Mouse (Mus musculus): ENCODE measurements at regions not wholly inside any gene's neighbourhood (a gene's known extent, or its start where the extent isn't known, plus 50 kb on each side); places are given as distances from the start of the nearest gene placed in this dataset.

- H3K9me3 ChIP-seq: no peaks in the 10 kb centered on the region
- no peaks in the 10 kb centered on the region for H3K36me3 ChIP-seq
- 91% methylated on average over 8 of the region's 8 CpGs for WGBS
- no peak overlapping the region for H3K4me3 ChIP-seq
- H3K4me1 ChIP-seq (replicated peaks): peaks cover 6% of the 10 kb centered on the region; the same call in 1 of the 2 replicates
- no peak overlapping the region for H3K9ac ChIP-seq
- H3K27ac ChIP-seq (replicated peaks): no peak overlapping the region
- H3K27me3 ChIP-seq: peaks cover 31% of the 10 kb centered on the region
- H3K4me2 ChIP-seq: no peak overlapping the region
- ATAC-seq (ENCODE audit: low read depth): no peak
Measured at GRCm38 (mm10) chr1:190340715-190341114, 170.2 kb upstream of the Prox1 start.

DNA sequence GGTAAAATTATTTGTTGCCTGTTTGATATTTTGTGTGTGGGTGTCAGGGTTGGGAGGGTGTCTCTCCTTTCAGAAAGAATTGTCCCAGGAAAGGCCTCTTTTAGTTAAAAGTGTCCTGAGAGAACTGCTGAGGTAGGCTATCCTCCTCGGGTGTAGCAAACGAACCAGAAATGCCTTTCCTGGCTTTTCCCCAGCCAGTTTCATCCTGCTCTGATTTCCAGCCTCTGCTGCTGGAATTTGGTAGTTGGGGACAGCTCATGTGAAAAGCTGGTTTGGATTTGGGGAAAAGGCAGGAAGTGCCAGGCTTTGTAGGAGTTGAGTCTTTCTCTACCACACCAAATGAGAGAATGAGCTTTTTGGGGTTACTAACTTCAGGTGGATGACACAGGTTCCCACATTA, 164.0 kb upstream of the Prox1 start:
- H3K27ac ChIP-seq (replicated peaks): no peak overlapping the region
- no peak overlapping the region for H3K4me3 ChIP-seq
- H3K36me3 ChIP-seq: no peaks in the 10 kb centered on the region
- H3K4me1 ChIP-seq (replicated peaks): peaks cover 9% of the 10 kb centered on the region
- no peak for ATAC-seq (ENCODE audit: low read depth)
- WGBS: 37% methylated on average over 2 of the region's 2 CpGs
- no peak overlapping the region for H3K4me2 ChIP-seq
- no peak overlapping the region for H3K9ac ChIP-seq
- no peaks in the 10 kb centered on the region for H3K9me3 ChIP-seq
- H3K27me3 ChIP-seq: peaks cover 14% of the 10 kb centered on the region

DNA sequence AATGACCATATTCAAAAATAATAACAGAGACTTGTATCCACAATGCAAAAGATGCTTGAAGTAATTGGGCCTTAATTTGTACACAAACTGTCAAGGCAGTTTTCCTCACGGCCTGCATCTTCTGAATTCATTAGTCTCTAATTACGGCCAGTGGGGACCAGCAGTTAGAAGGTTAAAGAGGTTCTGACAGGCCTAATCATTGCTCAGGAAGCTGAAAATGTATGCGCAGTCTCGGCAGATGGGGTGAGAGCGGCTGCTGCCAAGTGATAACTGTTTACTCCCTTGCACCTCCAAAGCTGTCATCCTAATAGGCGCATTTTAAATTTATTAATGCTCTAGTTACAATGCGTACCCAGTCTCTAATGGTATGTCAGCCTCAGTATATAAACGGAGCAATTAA, 163.5 kb upstream of the Prox1 start:
- no peak; the same call in 1 of the 2 replicates for ATAC-seq (ENCODE audit: low read depth)
- Histone ChIP-seq H3K4me3 (no peak overlapping the region), H3K4me2 (no peak overlapping the region), H3K4me1 (replicated peaks) (peaks cover 9% of the 10 kb centered on the region), H3K36me3 (no peaks in the 10 kb centered on the region), H3K9me3 (no peaks in the 10 kb centered on the region), H3K9ac (no peak overlapping the region), H3K27me3 (peaks cover 17% of the 10 kb centered on the region), H3K27ac (replicated peaks) (no peak overlapping the region)
- 37% methylated on average over 8 of the region's 8 CpGs for WGBS

GRCm38 (mm10) chr1:190332001-190332400, 161.5 kb upstream of the Prox1 start:
- Histone ChIP-seq H3K4me2 (no peak overlapping the region), H3K27me3 (peaks cover 12% of the 10 kb centered on the region; the same call in 1 of the 2 replicates), H3K9ac (no peak overlapping the region), H3K27ac (replicated peaks) (no peak overlapping the region), H3K36me3 (no peaks in the 10 kb centered on the region), H3K4me3 (no peak overlapping the region), H3K9me3 (no peaks in the 10 kb centered on the region), H3K4me1 (replicated peaks) (peaks cover 9% of the 10 kb centered on the region)
- no peak for ATAC-seq (ENCODE audit: low read depth)
- 78% methylated on average over 3 of the region's 3 CpGs for WGBS

DNA sequence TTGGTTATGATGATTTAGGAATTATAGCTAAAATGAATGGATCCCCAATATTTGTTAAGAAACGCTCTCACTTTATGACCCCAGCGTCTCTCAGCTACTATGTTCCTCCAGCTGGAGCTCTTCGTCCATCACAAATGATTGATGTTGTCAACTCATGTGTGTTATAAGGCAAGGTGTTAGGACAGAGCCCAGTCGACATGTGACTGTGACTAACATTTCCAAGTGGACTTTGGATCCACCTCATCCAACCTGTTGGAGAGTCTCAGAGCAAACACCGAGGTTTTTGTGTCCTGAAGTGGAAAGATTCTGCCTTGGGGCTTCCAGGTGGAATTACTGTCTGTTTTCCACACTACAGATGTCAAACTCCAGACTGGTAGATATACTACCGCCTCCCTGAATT, 154.0 kb upstream of the Prox1 start:
- Histone ChIP-seq H3K27me3 (0 out of 2 replicates have a peak, but pooled peaks cover 4% of the 10 kb centered on the region), H3K36me3 (no peaks in the 10 kb centered on the region), H3K4me1 (replicated peaks) (no peaks in the 10 kb centered on the region), H3K9ac (no peak overlapping the region), H3K27ac (replicated peaks) (no peak overlapping the region), H3K4me2 (no peak overlapping the region), H3K4me3 (no peak overlapping the region), H3K9me3 (no peaks in the 10 kb centered on the region)
- 89% methylated on average over 6 of the region's 6 CpGs for WGBS
- ATAC-seq (ENCODE audit: low read depth): no peak

- no peaks in the 10 kb centered on the region for H3K9me3 ChIP-seq
- no peak overlapping the region for H3K27ac ChIP-seq (replicated peaks)
- H3K27me3 ChIP-seq: no peaks in the 10 kb centered on the region
- H3K36me3 ChIP-seq: no peaks in the 10 kb centered on the region
- no peak overlapping the region for H3K9ac ChIP-seq
- ATAC-seq (ENCODE audit: low read depth): no peak
- H3K4me1 ChIP-seq (replicated peaks): no peaks in the 10 kb centered on the region
- no peak overlapping the region for H3K4me2 ChIP-seq
- WGBS: 49% methylated on average over 9 of the region's 9 CpGs
- no peak overlapping the region for H3K4me3 ChIP-seq
Measured at GRCm38 (mm10) chr1:190323671-190324070, 153.2 kb upstream of the Prox1 start.

DNA sequence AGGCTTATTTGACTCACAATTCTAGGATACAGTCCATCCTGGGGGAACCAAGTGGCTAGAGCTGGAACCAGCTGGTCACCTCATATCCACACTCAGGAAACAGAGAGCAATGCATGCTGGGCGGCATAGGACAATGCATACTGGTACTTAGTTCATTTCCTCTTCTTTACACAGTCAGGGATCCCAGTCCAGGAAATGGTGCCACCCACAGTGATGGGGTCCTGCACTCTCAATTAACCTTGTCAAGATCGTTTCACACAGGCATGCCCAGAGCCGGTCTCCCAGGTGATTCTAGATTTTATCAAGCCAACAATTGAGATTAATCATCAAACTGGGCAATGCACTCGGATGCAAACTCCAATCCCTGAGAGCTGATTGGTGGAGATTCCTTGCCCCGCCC, 145.7 kb upstream of the Prox1 start:
- no peak overlapping the region for H3K4me2 ChIP-seq
- no peaks in the 10 kb centered on the region for H3K4me1 ChIP-seq (replicated peaks)
- ATAC-seq (ENCODE audit: low read depth): no peak
- H3K27me3 ChIP-seq: no peaks in the 10 kb centered on the region
- H3K9me3 ChIP-seq: no peaks in the 10 kb centered on the region
- WGBS: 85% methylated on average over 5 of the region's 5 CpGs
- no peaks in the 10 kb centered on the region for H3K36me3 ChIP-seq
- no peak overlapping the region for H3K9ac ChIP-seq
- H3K4me3 ChIP-seq: no peak overlapping the region
- H3K27ac ChIP-seq (replicated peaks): no peak overlapping the region

GRCm38 (mm10) chr1:190309831-190310230, 139.3 kb upstream of the Prox1 start:
- 92% methylated on average over 6 of the region's 6 CpGs for WGBS
- no peaks in the 10 kb centered on the region for H3K27me3 ChIP-seq

DNA sequence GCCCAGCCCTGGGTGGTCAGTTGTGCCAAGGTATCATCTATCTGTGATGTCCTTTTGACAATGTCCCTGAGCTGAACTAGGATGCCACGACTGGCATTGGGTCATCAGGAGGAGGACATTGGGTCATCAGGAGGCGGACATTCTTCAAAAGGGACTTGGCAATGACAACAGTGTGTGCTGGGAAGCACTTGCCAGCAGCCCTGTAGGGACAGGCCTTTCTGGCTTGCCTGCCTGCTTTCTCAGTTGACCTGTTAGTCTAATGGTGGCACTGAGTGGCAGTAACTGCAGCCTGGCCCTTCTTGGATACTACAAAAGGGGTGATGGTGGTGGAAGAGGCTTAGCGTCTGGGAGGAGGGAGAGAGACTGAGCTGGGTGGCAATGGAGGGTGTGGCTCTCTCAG, 137.2 kb upstream of the Prox1 start:
- no peak overlapping the region for H3K27ac ChIP-seq (replicated peaks)
- WGBS: 90% methylated on average over 3 of the region's 3 CpGs
- no peak overlapping the region for H3K4me3 ChIP-seq
- H3K4me2 ChIP-seq: no peak overlapping the region
- no peak overlapping the region for H3K9ac ChIP-seq
- no peak for ATAC-seq (ENCODE audit: low read depth)
- 0 out of 2 replicates have a peak, but pooled peaks cover 3% of the 10 kb centered on the region for H3K9me3 ChIP-seq
- H3K4me1 ChIP-seq (replicated peaks): no peaks in the 10 kb centered on the region
- no peaks in the 10 kb centered on the region for H3K36me3 ChIP-seq
- no peaks in the 10 kb centered on the region for H3K27me3 ChIP-seq

More at GRCm38 (mm10) chr1:190309831-190310230, 139.3 kb upstream of the Prox1 start:
- no peak overlapping the region for H3K27ac ChIP-seq (replicated peaks)
- H3K4me3 ChIP-seq: no peak overlapping the region
- H3K9me3 ChIP-seq: no peaks in the 10 kb centered on the region
- no peak overlapping the region for H3K4me2 ChIP-seq
- no peak for ATAC-seq (ENCODE audit: low read depth)
- H3K4me1 ChIP-seq (replicated peaks): no peaks in the 10 kb centered on the region
- H3K9ac ChIP-seq: no peak overlapping the region
- no peaks in the 10 kb centered on the region for H3K36me3 ChIP-seq

DNA sequence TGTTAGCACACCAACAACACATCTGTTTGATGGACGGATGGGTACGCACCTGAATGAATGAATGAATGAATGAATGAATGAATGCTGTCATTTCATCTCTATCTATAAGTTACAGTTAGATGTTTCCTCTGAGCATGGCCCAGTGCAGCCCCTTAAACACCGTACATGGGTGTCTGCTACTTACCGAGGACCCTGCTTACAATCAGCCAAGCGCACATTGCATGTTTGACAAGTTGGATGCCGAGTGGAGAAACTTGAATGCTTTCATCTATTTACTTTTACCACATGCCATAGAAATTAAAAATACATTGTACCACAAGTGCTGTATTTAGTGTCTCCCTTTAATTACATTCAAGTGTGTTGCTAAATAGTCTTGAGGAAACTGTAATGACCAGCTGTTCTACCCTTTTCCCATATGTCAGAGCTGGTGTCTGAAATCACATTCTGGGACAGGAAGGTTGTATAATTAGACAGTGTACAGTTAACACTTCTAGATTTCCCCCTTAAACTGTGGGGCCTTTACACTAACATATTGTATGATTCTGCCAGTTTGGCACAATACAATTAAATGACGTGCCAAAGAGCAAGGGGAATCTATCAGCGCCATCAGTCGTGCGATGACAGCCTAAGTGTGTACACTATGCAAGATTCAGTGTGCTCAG, 127.3 kb upstream of the Prox1 start:
- H3K36me3 ChIP-seq: no peaks in the 10 kb centered on the region
- no peak overlapping the region for H3K9ac ChIP-seq
- ATAC-seq (ENCODE audit: low read depth): no peak
- H3K4me1 ChIP-seq (replicated peaks): no peaks in the 10 kb centered on the region
- no peaks in the 10 kb centered on the region for H3K27me3 ChIP-seq
- H3K4me3 ChIP-seq: no peak overlapping the region
- no peak overlapping the region for H3K4me2 ChIP-seq
- no peak overlapping the region for H3K27ac ChIP-seq (replicated peaks)
- WGBS: 83% methylated on average over 10 of the region's 10 CpGs
- H3K9me3 ChIP-seq: 0 out of 2 replicates have a peak, but pooled peaks cover 4% of the 10 kb centered on the region

DNA sequence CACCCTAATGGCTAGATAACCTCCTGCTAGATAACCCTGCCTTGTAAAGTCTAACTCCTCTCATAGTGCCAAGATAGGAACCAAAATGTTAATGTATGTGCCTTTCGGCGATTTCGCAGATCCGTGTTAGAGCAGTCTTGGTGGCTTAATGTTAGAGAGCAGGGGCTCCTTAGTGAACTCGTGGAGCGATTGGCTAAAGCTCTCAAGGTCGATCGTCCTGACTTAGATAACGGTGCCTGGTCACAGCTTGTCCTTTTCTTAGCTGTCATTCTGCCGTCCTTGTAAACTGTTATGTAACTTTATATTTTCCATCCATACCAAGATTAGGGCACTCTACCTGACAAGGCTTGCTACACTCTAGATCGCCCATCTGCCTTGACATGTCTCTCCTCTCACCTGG, 119.5 kb upstream of the Prox1 start:
- WGBS: 93% methylated on average over 11 of the region's 11 CpGs
- H3K27ac ChIP-seq (replicated peaks): no peak overlapping the region
- ATAC-seq (ENCODE audit: low read depth): no peak
- H3K4me1 ChIP-seq (replicated peaks): peaks cover 26% of the 10 kb centered on the region
- H3K4me2 ChIP-seq: no peak overlapping the region
- H3K4me3 ChIP-seq: no peak overlapping the region
- H3K36me3 ChIP-seq: no peaks in the 10 kb centered on the region
- no peaks in the 10 kb centered on the region for H3K9me3 ChIP-seq
- H3K27me3 ChIP-seq: peaks cover 4% of the 10 kb centered on the region
- no peak overlapping the region for H3K9ac ChIP-seq

DNA sequence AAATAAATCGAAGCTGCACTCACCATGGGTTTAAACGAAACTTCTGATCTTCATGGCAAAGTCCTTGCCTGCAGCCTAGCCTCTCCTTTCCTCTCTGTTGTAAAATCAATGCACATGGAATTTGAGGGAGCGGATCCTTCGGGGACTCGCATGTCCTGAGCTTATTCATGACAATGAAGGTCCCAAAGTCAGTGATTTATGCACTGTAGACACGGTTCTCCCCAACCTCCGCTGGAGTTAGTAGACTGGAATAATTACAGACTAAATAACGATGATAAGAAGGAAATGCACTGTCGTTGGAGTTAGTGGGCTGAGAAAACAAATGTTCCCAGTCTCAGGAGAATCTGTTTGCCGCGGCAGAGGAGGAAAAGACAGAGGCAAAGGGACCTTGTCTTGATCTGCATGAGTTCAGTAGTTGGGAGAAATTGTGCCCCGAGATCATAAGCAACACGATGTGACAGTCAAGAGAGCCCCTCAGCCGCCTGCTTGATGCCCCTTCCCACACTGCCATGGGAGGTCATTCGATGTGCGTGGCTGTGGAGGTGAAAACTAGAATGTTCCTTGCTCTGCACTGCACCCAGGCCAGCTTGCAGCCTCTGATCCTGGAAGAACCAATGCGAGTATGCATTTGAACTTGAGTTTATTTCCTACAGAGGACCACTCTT, 116.1 kb upstream of the Prox1 start:
- no peak for ATAC-seq (ENCODE audit: low read depth)
- H3K27ac ChIP-seq (replicated peaks): no peak overlapping the region
- no peak overlapping the region for H3K4me2 ChIP-seq
- H3K36me3 ChIP-seq: no peaks in the 10 kb centered on the region
- H3K4me1 ChIP-seq (replicated peaks): peaks cover 41% of the 10 kb centered on the region
- WGBS: 46% methylated on average over 17 of the region's 17 CpGs
- H3K4me3 ChIP-seq: no peak overlapping the region
- no peak overlapping the region for H3K9ac ChIP-seq
- no peaks in the 10 kb centered on the region for H3K9me3 ChIP-seq
- peaks cover 4% of the 10 kb centered on the region for H3K27me3 ChIP-seq

DNA sequence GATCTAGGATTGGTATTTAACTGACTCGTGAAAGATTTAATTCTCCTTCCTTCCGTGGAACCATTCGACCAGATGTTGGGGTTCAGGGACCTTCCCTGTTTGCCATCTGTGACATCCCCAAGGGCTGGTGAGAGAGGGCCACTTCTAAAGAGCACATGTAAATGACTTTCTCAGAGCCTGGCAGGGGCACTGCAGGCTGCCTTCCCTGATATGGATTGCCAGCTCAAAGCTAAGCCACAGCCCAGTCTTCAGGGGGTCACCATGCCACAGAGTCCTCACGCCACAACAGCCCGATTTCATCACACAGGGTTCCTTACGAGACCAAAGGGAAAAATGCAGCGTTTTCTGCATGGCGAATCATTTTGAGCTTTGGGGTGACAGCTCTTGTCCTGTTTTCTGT, 115.1 kb upstream of the Prox1 start:
- 69% methylated on average over 8 of the region's 8 CpGs for WGBS
- Histone ChIP-seq H3K27me3 (peaks cover 4% of the 10 kb centered on the region), H3K9ac (no peak overlapping the region), H3K36me3 (no peaks in the 10 kb centered on the region), H3K27ac (replicated peaks) (no peak overlapping the region), H3K4me3 (no peak overlapping the region), H3K9me3 (no peaks in the 10 kb centered on the region), H3K4me1 (replicated peaks) (peaks cover 41% of the 10 kb centered on the region), H3K4me2 (no peak overlapping the region)
- ATAC-seq (ENCODE audit: low read depth): no peak
